Mouse (Mus musculus) heart, postnatal 0 days (tissue): ENCODE results near the gene Gipc2.

Experiments used
- CTCF ChIP-seq: IDR thresholded peaks from 2 replicates; pipeline ENCODE4 v1.5.1; 2016; ENCODE audit warnings: antibody characterized with exemption, control low read depth, low read depth
- EP300 ChIP-seq: IDR thresholded peaks from 2 replicates; pipeline ENCODE4 v1.6.1; 2016; ENCODE audit warnings: antibody characterized with exemption, low read depth

GRCm38 (mm10) chr3:152121169-152122009 lies 44.6 kb downstream of the Gipc2 start:
- TF ChIP-seq CTCF (no peak), EP300 (no peak)
